26 mouse cellular contexts compared by ENCODE assay signal in the genomic region with DNA sequence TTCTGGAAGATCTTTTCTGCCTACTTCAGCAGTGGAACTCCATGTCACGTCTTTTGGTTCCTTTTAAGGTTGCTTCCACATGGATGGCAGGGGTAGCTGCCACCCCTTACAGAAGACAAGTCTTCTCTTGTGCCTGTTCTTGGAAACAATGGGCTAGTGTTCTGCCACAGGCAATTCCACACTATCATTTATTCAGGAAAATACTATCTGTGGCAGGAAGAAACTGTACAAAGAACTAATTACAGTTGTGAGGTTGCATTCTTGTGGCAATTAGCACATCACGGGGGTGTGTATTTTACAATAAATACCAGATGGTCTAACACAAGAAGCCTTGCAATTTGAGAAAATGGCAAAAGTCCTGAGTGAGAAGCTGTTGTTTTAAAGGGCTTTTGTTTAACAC.
DNase-seq lines count a peak whose midpoint lies in the region; ATAC-seq lines count a peak whose summit lies in the region.
"Had no signal": no experiment of that assay in that cellular context is flagged by ENCODE, and none has a peak within 500 bp of the region (broad histone marks: within the 10 kb centered on the region; RNA-seq: fewer than 3 reads in every experiment).

No protein-coding gene starts in this region.

- no peaks in the 10 kb centered on the region for H3K27me3 ChIP-seq in midbrain, embryonic 10.5 days (ENCODE audit: low read depth, poor library complexity, severe bottlenecking)
- H3K27me3 ChIP-seq in midbrain, embryonic 11.5 days (ENCODE audit: control insufficient read depth, insufficient read depth, low read length), result no peaks in the 10 kb centered on the region
- no peaks in the 10 kb centered on the region for H3K27me3 ChIP-seq in forebrain, embryonic 12.5 days
- H3K27me3 ChIP-seq: CH12.LX; heart, embryonic 12.5 days; hindbrain, embryonic 12.5 days; kidney, embryonic 15.5 days; liver, embryonic 15.5 days; lung, embryonic 15.5 days had no signal

- DNase-seq in midbrain, embryonic 10.5 days (ENCODE audit: low spot score), result no peak
- DNase-seq in midbrain, embryonic 11.5 days (ENCODE audit: low spot score, missing footprints), result no peak
- DNase-seq in forelimb bud, embryonic 11.5 days (ENCODE audit: low read depth, low spot score), result peak; percentile 18
- DNase-seq in thymus, postnatal 4 days, result no peak
- DNase-seq in embryo, embryonic 9.5 days (ENCODE audit: extremely low spot score), result no peak
- DNase-seq in urinary bladder, postnatal 25 days (ENCODE audit: low spot score), result no peak
- DNase-seq: adrenal gland, adult 2 months; B cell, adult 2 months; cerebellum, adult 8-10 months; cerebellum, postnatal 36 days; embryo, embryonic 11 days; heart, postnatal 10 days; kidney, adult 11 months; kidney, postnatal 36 days; liver; lung, postnatal 4 days; right cerebral cortex, postnatal 25 days; spleen, adult 18-20 months had no signal

- no peaks in the 10 kb centered on the region for H3K9me3 ChIP-seq in midbrain, embryonic 10.5 days (replicated peaks)
- H3K9me3 ChIP-seq in midbrain, embryonic 11.5 days (ENCODE audit: control insufficient read depth, low read length), result no peaks in the 10 kb centered on the region
- no peaks in the 10 kb centered on the region for H3K9me3 ChIP-seq in forebrain, embryonic 12.5 days
- H3K9me3 ChIP-seq: G1E; heart, embryonic 12.5 days; hindbrain, embryonic 12.5 days; kidney, embryonic 15.5 days; liver, embryonic 15.5 days; lung, embryonic 15.5 days had no signal

- peaks cover 18% of the 10 kb centered on the region for H3K4me1 ChIP-seq in midbrain, embryonic 10.5 days
- 0 out of 2 replicates have a peak, but pooled peaks cover 2% of the 10 kb centered on the region for H3K4me1 ChIP-seq in midbrain, embryonic 11.5 days (ENCODE audit: control insufficient read depth, insufficient read depth, low read length)
- peaks cover 8% of the 10 kb centered on the region; the same call in 1 of the 2 replicates for H3K4me1 ChIP-seq in forebrain, embryonic 12.5 days
- H3K4me1 ChIP-seq: heart, embryonic 12.5 days; kidney, embryonic 15.5 days; liver, embryonic 15.5 days; lung, embryonic 15.5 days had no signal

- ATAC-seq in midbrain, embryonic 11.5 days (ENCODE audit: low FRiP score), result no peak
- peak; percentile 53; the same call in 1 of the 2 replicates for ATAC-seq in forebrain, embryonic 12.5 days (ENCODE audit: low FRiP score)

- no peaks in the 10 kb centered on the region for H3K36me3 ChIP-seq in midbrain, embryonic 10.5 days
- no peaks in the 10 kb centered on the region for H3K36me3 ChIP-seq in midbrain, embryonic 11.5 days (ENCODE audit: control insufficient read depth, insufficient read depth, low read length)
- no peaks in the 10 kb centered on the region for H3K36me3 ChIP-seq in forebrain, embryonic 12.5 days (replicated peaks)
- H3K36me3 ChIP-seq: G1E; heart, embryonic 12.5 days; hindbrain, embryonic 12.5 days; kidney, embryonic 15.5 days; liver, embryonic 15.5 days; lung, embryonic 15.5 days had no signal

- H3K4me3 ChIP-seq in midbrain, embryonic 10.5 days, result no peak overlapping the region
- H3K4me3 ChIP-seq in midbrain, embryonic 11.5 days (ENCODE audit: low read depth, low read length), result no peak overlapping the region
- H3K4me3 ChIP-seq in forebrain, embryonic 12.5 days (replicated peaks), result no peak overlapping the region
- H3K4me3 ChIP-seq: heart, embryonic 12.5 days; hindbrain, embryonic 12.5 days; kidney, embryonic 15.5 days; liver, embryonic 15.5 days; lung, embryonic 15.5 days had no signal

- peak overlapping the region; percentile 14; the same call in 1 of the 2 replicates for H3K27ac ChIP-seq in midbrain, embryonic 10.5 days (replicated peaks)
- H3K27ac ChIP-seq in midbrain, embryonic 11.5 days (ENCODE audit: low read depth, low read length), result no peak overlapping the region
- H3K27ac ChIP-seq in forebrain, embryonic 12.5 days, result no peak overlapping the region
- H3K27ac ChIP-seq: hindbrain, embryonic 12.5 days; kidney, embryonic 15.5 days; liver, embryonic 15.5 days; lung, embryonic 15.5 days had no signal

- 66% methylated on average over 2 of the region's 2 CpGs for WGBS in midbrain, embryonic 10.5 days
- WGBS in midbrain, embryonic 11.5 days, result 55% methylated on average over 2 of the region's 2 CpGs
- 27% methylated on average over 2 of the region's 2 CpGs for WGBS in forebrain, embryonic 12.5 days

- no peak overlapping the region for H3K9ac ChIP-seq in midbrain, embryonic 11.5 days (ENCODE audit: low read length)
- no peak overlapping the region for H3K9ac ChIP-seq in forebrain, embryonic 12.5 days
- H3K9ac ChIP-seq: heart, embryonic 12.5 days; hindbrain, embryonic 12.5 days; kidney, embryonic 15.5 days; liver, embryonic 15.5 days; lung, embryonic 15.5 days had no signal

- no peak overlapping the region for H3K4me2 ChIP-seq in midbrain, embryonic 11.5 days
- H3K4me2 ChIP-seq in forebrain, embryonic 12.5 days, result no peak overlapping the region
- H3K4me2 ChIP-seq: heart, embryonic 12.5 days; hindbrain, embryonic 12.5 days; kidney, embryonic 15.5 days; liver, embryonic 15.5 days; lung, embryonic 15.5 days had no signal
